Mouse (Mus musculus) fat pad, adult 2 months (tissue): ENCODE data around the gene Eno2.

ENCODE experiments used
- DNase-seq: peaks from one replicate; pipeline ENCODE4 v3.0.0-alpha.2; 2011; ENCODE audit warnings: low read depth, low spot score; ENCODE audit errors: extremely low read depth

Eno2 gene

DNA sequence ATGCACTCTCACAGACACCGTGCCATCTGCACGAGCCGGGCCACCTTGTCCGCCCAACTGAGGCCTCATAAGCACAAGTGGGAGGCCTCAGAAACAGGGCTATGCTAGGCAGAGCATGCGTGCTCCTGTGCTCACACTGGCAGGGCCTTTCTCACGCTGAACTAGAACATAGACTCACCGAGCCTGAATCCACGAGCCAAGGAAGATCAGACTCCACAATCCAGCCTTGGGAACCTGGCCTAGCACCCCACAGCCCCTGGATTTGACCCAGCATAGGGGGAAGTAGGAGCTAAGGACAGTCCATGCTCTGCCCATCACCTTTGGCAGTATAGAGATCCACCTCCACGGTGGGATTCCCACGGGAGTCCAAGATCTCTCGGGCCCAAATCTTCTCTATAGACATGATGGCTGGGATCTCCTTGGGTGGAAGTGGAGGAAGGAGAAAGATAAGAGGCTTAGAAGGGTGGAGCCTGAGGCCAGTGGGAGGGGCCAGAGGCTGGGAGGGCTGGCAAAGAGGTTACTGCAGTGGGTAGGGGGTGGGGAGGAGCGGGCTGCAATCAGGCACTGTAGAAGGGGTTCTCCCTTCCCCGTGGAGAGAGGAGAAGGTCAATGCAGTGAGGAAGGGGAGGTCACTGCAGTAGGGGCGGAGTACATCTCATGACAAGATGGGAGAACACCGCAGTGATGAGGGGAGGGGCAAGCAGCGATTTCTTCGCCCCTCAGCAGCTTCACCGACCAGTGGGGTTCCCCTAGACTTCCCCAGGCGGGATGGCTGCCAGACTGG is 1.4 kb downstream of the Eno2 start:
- no peak for DNase-seq

- no peak for DNase-seq
Measured at GRCm38 (mm10) chr6:124767536-124767919, 1.9 kb downstream of the Eno2 start.

- no peak for DNase-seq
Measured at GRCm38 (mm10) chr6:124765951-124766350, 3.5 kb downstream of the Eno2 start.

DNA sequence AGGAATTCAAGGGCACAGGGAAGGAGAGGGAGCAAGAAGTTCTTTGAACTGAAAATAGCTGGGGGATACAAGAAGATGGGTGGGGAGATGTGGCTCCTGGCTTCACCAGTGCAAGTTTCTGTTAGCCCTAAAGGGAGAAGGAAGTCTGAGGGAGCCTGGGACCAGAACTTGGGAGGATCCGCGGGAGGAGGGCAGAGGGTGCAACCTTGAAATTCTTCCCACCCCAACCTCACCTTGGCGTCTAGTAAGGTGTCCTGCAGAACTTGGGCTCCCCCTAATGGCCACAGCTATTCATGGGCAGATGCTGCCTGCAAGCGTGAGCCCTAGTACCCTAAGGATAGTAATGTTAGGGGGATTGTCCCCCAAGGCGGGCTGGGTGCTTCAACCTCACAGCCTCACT is 10.2 kb downstream of the Eno2 start:
- no peak for DNase-seq

DNA sequence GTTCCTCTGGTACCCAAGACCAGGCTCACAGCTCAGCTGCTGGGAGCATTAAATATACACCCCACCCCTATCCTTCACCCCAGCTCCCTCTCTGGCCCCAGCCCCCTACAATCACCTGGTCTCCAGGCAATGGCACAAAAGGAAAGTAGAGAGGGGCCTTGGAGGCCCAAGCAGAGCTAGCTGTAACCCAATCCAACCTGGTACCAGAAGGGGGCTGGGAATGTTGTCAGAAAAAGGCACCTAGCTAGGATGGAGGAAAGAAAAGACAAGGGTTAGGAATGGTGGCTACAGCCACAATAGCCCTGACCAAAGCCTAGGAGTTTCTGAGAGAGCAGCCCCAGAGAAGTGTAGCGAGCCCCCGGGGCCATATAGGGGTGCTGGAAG is 10.6 kb downstream of the Eno2 start:
- no peak for DNase-seq

GRCm38 (mm10) chr6:124757909-124758848 is 11.3 kb downstream of the Eno2 start:
- DNase-seq = no peak

GRCm38 (mm10) chr6:124757351-124757880 is 12.1 kb downstream of the Eno2 start:
- no peak for DNase-seq

GRCm38 (mm10) chr6:124756652-124757350 is 12.7 kb downstream of the Eno2 start:
- DNase-seq = no peak

DNA sequence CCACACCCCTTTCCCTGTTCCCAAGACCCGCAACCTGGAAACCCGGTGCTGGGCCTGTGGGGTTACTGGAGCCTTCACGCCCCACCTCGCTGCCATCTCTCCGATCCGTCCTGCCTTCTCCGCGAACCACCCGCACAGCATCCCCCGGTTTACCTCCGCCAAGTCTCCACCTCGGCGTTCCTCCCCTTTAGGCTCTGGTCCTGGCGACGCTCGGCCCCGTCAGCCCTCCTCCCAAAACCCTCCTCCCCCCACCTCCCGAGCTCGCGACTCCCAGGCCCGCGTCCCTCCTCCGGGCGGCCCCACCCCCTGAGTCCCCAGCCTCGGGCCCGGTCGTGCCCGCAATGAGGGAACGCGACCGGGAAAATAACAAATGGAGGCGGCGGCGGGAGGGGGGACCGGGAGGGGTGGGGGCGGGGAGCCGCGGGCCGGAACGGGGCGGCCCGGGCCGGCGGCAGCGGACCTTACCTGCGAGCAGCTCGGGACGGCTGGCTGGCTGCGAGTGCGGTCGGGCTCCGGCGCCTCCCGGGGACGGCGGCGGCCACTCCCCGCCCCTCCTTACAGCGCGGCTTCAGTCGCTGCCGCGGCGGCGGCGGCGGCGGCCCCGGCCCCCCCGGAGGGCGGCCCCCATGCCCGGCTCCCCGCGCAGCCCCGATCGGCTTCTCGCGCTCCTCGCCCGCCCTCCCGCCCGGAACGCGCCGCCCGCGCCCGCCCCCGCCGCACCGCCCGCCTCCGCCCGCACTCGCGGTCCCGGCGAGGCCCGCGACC is 13.5 kb downstream of the Eno2 start, which contains the start of the genes Gm45234 and Atn1:
Gene Gm45234 (minus strand): TSS at position 191 of the 765 bp plus-strand sequence.
Gene Atn1 (minus strand): TSS at position 694 of the 765 bp plus-strand sequence.
- no peak for DNase-seq

DNA sequence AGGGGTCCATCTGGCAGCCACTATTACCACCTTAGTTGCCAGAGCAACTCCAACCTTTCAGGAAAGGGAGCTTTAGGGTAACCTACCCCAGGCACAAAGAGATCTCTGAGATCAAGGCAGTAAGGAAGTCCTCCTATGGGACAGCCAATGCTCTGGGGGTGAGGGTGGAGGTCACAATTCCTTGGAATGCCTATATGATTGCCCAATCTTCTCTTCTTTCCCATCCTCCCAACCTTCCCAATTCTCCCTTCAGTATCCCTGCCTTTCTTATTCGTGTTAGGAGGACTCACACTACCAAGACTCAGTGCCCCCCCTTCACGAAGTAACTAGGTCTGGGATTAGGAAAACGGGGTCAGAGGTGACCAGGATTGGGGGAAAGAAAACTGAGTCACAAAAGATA is 14.2 kb downstream of the Eno2 start:
- no peak for DNase-seq

DNA sequence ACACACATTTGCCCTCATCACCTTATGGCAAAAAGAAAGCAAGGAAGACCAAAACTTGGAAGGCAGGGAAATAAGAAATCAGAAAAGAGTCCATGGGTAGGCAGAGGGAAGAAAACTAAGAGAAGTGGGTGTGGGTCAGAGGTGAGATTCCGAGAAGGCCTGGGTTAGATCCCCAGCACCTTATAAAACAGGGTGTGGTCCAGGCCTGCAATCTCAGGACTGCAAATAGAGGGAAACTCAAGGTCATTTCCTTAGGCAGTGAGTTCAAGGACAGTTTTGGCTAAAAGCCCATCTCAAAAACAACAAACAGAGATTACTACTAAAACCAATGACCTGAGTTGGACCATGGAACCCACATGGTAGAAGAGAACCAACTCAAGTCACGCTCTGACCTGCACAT is 15.6 kb downstream of the Eno2 start:
- DNase-seq = no peak

DNA sequence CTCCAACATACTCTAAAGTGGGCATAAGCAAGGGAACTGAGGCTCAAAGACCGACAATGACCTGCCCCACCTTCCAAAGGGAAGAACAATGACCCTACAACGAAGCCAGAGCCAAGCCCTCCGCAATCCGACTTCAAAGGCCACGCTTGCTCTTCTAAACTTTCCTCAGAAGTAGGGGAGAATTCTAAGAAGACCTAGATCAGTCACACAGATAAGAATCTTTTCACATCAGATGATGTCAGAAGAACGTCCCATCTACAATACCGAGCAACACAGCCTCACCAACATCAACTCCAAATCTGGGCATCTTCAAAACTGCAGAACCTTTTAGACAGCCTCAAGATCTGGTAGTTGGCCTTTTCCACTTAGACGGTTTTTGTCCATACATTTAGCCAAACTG is 19.1 kb downstream of the Eno2 start:
- DNase-seq = no peak

GRCm38 (mm10) chr6:124746654-124747632 is 22.5 kb downstream of the Eno2 start:
- DNase-seq = no peak

DNA sequence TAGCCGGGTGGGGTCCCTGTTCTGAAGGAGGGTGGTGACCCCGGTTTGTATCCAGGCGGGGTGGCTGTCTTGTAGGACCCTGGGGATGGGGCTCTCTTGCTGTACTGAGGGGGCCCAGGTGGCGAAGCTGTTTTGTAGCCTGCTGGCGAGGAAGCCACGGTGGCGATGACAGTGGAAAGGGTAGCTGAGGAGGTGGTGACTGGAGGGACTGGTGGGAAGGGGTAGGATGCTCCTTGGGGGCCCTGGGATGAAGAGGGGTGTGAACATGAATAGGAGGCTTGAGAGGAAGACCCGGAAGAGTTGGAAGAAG is 23.2 kb downstream of the Eno2 start:
- no peak for DNase-seq

DNA sequence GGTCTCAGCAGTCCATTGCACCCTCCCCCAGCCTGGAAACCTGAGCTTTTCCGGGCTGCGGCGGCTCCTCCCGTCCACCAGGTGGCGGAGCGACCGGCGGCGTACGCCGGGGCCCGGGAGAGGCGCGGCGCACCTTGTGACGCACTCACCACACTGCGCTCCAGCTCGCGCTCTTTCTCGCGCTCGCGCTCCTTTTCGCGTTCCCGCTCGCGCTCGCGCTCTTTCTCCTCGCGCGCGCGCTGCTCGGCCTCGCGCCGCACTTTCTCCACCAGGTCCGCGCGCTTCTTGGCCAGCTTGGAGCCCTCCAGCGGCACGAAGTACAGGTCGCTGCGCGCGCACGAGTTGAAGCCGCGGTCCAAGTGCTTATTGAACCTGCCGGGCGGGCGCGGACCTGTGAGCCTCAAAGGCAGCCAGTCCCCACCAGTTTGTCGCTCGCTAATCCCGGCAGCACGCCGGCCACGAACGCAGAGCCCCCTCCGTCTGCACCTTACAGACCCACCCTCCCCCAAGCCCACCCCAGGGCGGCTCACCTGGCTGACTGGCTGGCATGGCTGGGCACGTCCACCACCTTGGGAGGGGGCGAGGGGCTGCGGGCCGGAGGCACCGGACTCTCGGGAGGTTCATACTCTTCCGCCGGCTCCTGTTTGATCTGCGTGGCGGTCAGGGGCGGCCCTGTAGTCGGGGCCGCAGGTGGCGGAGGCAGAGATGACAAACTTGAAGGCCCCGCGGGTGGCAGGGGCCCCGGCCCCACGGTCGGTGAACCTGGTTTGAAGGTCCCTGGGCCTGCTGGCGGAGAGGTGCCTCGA is 23.8 kb downstream of the Eno2 start:
- DNase-seq = no peak

DNA sequence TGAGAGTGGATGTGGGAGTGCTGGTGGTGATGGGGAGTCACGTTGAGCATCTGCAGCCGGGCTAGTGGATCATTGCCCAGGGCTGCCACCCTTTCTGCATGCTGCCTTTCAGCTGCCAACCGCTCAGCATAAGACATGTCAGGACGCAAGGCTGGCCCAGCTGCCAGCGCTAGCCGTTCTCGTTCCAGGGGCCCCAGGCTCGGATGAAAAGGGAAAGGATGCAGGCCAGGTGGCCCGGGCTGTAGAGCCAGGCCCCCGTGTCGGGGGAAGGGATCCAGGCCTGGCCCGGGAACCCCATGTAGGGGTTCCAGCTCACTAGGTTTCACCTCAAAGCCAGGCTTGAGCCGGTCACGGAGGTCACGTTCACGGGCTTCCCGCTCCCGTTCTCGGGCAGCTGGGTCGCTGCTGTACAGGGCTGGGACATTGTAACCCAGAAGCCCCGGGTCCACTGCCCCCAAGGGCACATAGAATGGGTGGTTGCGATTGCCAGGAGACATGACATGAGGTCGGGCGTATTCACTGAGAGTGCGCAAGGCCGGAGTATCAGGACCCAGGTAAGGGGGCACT is 24.6 kb downstream of the Eno2 start:
- no peak for DNase-seq

DNA sequence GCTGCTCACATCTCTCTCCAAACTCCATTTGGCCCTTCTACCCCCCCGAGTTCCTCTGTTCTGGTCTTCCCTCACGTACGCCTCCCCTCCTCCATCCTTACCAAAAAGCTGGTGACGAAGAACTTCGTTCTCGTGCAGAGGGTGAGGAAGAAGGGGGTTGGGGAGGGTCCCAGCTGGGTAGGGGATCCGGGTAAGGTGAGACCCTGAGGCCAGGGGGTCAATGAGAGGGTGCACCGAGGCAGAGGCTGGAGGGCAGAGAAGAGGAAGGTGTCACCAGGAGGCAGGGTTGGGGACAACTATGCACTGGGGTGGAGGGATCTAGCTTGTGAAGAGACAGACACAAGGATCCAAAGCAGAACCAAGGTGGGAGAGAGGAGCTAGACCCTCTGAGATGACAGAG is 25.8 kb downstream of the Eno2 start:
- DNase-seq = no peak

- DNase-seq = no peak
Measured at GRCm38 (mm10) chr6:124742839-124743514, 26.5 kb downstream of the Eno2 start.
